Mouse (Mus musculus): ENCODE results near the gene Gpatch4.

Gpatch4 gene

GRCm38 (mm10) chr3:88094126-88094525 is 51.2 kb downstream of the Gpatch4 start:
- DNase-seq (ENCODE audit: low spot score in 2 of 2): no peak

- no peak for DNase-seq (ENCODE audit: low spot score in 2 of 2)
Observed at GRCm38 (mm10) chr3:88097666-88098065, 54.8 kb downstream of the Gpatch4 start.

- no peak for DNase-seq (ENCODE audit: low spot score in 2 of 2)
Observed at GRCm38 (mm10) chr3:88100251-88100650, 57.3 kb downstream of the Gpatch4 start.

DNA sequence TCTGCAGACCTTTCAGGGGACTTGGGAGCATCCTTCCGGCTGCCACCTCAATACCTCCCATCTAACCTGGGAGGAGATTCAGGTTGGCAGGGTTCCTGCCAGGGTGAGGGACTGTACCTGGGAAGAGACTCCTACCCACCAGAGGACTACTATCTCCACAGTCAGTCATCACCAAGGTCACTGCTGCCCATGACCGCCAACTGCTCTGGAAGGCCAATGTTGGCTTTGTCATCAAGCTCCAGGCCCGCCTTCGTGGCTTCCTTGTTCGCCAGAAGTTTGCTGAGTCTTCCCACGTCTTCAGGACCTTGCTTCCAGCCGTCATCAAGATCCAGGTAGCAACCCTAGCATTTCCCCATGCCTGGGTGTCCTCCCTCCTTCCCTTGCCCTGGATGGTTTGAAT is 58.8 kb downstream of the Gpatch4 start:
- DNase-seq (ENCODE audit: low spot score in 2 of 2): no peak

DNA sequence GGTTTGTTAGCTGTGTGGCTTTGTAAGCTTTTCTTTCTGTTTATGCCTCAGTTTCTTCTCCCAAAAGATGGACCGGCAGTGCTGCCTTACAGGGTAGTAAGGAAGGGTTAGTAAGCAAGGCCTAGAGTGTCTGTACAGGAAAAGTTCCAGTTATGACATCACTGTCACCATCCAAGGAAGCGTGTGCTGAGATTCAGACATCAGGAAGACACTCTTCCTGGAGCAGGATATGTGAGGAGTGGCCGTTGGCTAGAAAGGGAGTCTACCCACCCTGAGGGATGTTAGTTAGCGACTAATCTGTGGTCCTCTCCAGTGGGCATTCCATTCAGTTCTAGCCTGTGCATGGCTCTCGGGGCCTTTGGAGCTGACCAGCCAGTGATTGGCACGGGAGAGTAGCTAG is 59.3 kb downstream of the Gpatch4 start:
- no peak for DNase-seq (ENCODE audit: low spot score in 2 of 2)

GRCm38 (mm10) chr3:88102611-88103010 is 59.7 kb downstream of the Gpatch4 start:
- no peak for DNase-seq (ENCODE audit: low spot score in 2 of 2)

Data from frontal cortex, postnatal 10 days (tissue).